Mouse (Mus musculus): ENCODE data around the gene Dpp8. TPM values are rescaled to one million over a fixed set of nuclear protein-coding genes. Genes with fewer than 3 reads are reported as not detected.

The Dpp8 gene
- polyA plus RNA-seq, 1 experiment from 2014 or later, result 14.9 TPM

DNA sequence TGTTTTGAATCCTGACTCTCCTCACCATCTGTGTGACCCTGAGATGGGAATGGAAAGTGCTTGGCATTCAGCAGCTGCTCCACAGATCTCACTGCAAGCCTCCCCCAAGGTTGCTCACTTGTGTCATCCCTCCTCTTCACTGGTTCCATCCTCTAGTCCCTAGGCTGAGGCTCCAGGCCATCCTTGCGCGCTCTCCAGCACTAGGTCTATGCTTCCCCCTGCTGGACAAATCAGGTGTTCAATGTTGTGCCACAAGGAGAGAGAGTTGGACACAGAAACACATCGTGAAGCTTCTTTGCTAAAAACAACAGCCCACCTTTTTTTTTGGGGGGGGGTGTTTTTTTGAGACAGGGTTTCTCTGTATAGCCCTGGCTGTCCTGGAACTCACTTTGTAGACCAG, 88.7 kb downstream of the Dpp8 start:
- Histone ChIP-seq H3K4me3 (ENCODE audit: low read depth, low read length) (no peak overlapping the region), H3K4me1 (replicated peaks; ENCODE audit: control insufficient read depth, insufficient read depth) (no peaks in the 10 kb centered on the region), H3K9ac (ENCODE audit: low read length) (no peak overlapping the region), H3K27ac (replicated peaks) (no peak overlapping the region), H3K9me3 (ENCODE audit: control insufficient read depth, low read length) (no peaks in the 10 kb centered on the region), H3K4me2 (replicated peaks; ENCODE audit: low read depth) (no peak overlapping the region), H3K27me3 (ENCODE audit: control insufficient read depth, insufficient read depth, low read length) (no peaks in the 10 kb centered on the region), H3K36me3 (ENCODE audit: control insufficient read depth, insufficient read depth, low read length) (0 out of 2 replicates have a peak, but pooled peaks cover 4% of the 10 kb centered on the region)
- DNase-seq (ENCODE audit: low spot score), result peak; percentile 78
- WGBS, result 18% methylated on average over 3 of the region's 3 CpGs
- ATAC-seq (ENCODE audit: low FRiP score, low TSS enrichment), result peak; percentile 69
- TF ChIP-seq CTCF (IDR thresholded peaks at IDR 0.05; ENCODE audit: low read depth) (peak; percentile 96), EP300 (optimal IDR thresholded peaks at IDR 0.05) (no peak)

DNA sequence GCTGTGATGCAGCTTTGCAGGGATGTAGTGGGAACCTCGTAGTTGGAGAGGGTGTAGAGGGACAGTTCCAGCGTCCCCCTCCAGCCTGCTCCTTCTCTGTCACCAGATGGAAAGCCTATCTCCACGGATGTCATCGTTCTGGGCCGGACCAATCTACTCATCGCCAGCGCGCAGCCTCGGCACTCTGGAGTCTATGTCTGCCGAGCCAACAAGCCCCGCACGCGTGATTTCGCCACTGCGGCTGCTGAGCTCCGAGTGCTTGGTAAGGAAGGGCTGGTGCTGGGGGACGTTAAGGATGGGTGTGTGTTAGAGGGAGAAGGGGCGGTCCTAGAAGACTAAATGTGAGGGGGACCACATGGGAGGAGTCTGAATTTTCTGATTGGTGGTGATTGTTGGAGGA, 90.3 kb downstream of the Dpp8 start:
- Histone ChIP-seq H3K27ac (replicated peaks) (no peak overlapping the region), H3K4me1 (replicated peaks; ENCODE audit: control insufficient read depth, insufficient read depth) (no peaks in the 10 kb centered on the region), H3K4me2 (replicated peaks; ENCODE audit: low read depth) (no peak overlapping the region), H3K4me3 (ENCODE audit: low read depth, low read length) (no peak overlapping the region), H3K36me3 (ENCODE audit: control insufficient read depth, insufficient read depth, low read length) (0 out of 2 replicates have a peak, but pooled peaks cover 4% of the 10 kb centered on the region), H3K9me3 (ENCODE audit: control insufficient read depth, low read length) (no peaks in the 10 kb centered on the region), H3K9ac (ENCODE audit: low read length) (no peak overlapping the region), H3K27me3 (ENCODE audit: control insufficient read depth, insufficient read depth, low read length) (no peaks in the 10 kb centered on the region)
- 50% methylated on average over 18 of the region's 18 CpGs for WGBS
- ATAC-seq (ENCODE audit: low FRiP score, low TSS enrichment), result no peak
- TF ChIP-seq CTCF (IDR thresholded peaks at IDR 0.05; ENCODE audit: low read depth) (no peak), EP300 (optimal IDR thresholded peaks at IDR 0.05) (no peak)
- no peak for DNase-seq (ENCODE audit: low spot score)

DNA sequence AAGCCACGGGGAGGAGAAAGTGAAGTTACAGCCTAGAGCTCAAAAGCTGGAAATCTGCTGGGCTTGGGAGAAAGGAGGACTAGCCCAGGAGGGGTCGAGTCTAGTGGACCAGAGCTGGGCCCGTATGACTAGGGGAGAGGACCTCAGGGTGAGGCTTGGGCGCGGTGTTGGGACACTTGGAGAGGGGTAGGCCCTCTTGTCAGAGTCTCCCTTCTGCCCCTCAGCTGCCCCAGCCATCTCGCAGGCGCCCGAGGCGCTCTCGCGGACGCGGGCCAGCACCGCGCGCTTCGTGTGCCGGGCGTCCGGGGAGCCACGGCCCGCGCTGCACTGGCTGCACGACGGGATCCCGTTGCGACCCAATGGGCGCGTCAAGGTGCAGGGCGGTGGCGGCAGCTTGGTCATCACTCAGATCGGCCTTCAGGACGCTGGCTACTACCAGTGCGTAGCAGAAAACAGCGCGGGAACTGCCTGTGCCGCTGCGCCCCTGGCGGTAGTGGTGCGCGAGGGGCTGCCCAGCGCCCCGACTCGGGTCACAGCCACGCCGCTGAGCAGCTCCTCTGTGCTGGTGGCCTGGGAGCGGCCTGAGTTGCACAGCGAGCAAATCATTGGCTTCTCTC, 91.4 kb downstream of the Dpp8 start:
- ATAC-seq (ENCODE audit: low FRiP score, low TSS enrichment) (peak; percentile 45; the same call in 1 of the 2 replicates), DNase-seq (ENCODE audit: low spot score) (peak; percentile 69)
- H3K36me3 ChIP-seq (ENCODE audit: control insufficient read depth, insufficient read depth, low read length), result 0 out of 2 replicates have a peak, but pooled peaks cover 4% of the 10 kb centered on the region
- 0 out of 2 replicates have a peak overlapping the region, but pooled peaks have one; percentile 12 for H3K4me3 ChIP-seq (ENCODE audit: low read depth, low read length)
- H3K27ac ChIP-seq (replicated peaks), result no peak overlapping the region
- H3K9me3 ChIP-seq (ENCODE audit: control insufficient read depth, low read length), result no peaks in the 10 kb centered on the region
- TF ChIP-seq EP300 (optimal IDR thresholded peaks at IDR 0.05) (no peak), CTCF (IDR thresholded peaks at IDR 0.05; ENCODE audit: low read depth) (peak; percentile 74)
- WGBS, result 27% methylated on average over 48 of the region's 48 CpGs
- H3K9ac ChIP-seq (ENCODE audit: low read length), result peak overlapping the region; percentile 9; the same call in 1 of the 2 replicates
- H3K4me2 ChIP-seq (replicated peaks; ENCODE audit: low read depth), result peak overlapping the region; percentile 51
- no peaks in the 10 kb centered on the region for H3K27me3 ChIP-seq (ENCODE audit: control insufficient read depth, insufficient read depth, low read length)
- H3K4me1 ChIP-seq (replicated peaks; ENCODE audit: control insufficient read depth, insufficient read depth), result no peaks in the 10 kb centered on the region

DNA sequence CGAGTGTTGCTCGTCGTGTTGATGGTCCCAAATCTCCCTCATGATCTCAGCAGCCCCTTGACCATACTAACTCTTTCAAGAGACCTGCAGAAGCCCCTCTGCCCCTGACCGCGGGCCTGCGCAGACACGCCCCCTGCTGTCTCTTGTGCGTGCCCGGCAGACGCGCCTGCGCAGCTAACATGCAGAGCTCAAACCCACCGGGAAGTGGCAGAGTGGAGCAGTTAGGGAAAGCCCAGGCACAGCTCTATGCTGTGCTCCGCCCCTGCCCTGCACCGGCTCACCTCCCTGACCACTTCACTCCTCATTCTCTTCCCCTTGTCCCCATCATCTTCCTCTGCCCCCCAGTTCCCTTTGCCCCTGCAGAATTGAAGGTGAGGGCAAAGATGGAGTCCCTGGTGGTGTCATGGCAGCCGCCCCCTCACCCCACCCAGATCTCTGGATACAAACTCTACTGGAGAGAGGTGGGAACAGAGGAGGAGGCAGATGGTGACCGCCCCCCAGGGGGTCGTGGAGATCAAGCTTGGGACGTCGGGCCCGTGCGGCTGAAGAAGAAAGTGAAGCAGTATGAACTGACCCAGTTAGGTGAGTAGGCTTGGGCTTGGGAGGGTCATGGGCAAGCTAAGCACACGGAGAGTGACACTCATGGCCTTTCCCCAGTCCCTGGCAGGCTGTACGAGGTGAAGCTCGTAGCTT, 96.1 kb downstream of the Dpp8 start:
- Histone ChIP-seq H3K9me3 (ENCODE audit: control insufficient read depth, low read length) (no peaks in the 10 kb centered on the region), H3K27ac (replicated peaks) (no peak overlapping the region), H3K4me1 (replicated peaks; ENCODE audit: control insufficient read depth, insufficient read depth) (no peaks in the 10 kb centered on the region), H3K36me3 (ENCODE audit: control insufficient read depth, insufficient read depth, low read length) (peaks cover 4% of the 10 kb centered on the region; the same call in 1 of the 2 replicates), H3K27me3 (ENCODE audit: control insufficient read depth, insufficient read depth, low read length) (no peaks in the 10 kb centered on the region), H3K4me3 (ENCODE audit: low read depth, low read length) (no peak overlapping the region), H3K4me2 (replicated peaks; ENCODE audit: low read depth) (no peak overlapping the region; the same call in 1 of the 2 replicates), H3K9ac (ENCODE audit: low read length) (no peak overlapping the region)
- WGBS, result 32% methylated on average over 25 of the region's 25 CpGs
- TF ChIP-seq CTCF (IDR thresholded peaks at IDR 0.05; ENCODE audit: low read depth) (peak; percentile 63), EP300 (optimal IDR thresholded peaks at IDR 0.05) (no peak)
- ATAC-seq (ENCODE audit: low FRiP score, low TSS enrichment) (peak; percentile 30; the same call in 1 of the 2 replicates), DNase-seq (ENCODE audit: low spot score) (peak; percentile 46)

DNA sequence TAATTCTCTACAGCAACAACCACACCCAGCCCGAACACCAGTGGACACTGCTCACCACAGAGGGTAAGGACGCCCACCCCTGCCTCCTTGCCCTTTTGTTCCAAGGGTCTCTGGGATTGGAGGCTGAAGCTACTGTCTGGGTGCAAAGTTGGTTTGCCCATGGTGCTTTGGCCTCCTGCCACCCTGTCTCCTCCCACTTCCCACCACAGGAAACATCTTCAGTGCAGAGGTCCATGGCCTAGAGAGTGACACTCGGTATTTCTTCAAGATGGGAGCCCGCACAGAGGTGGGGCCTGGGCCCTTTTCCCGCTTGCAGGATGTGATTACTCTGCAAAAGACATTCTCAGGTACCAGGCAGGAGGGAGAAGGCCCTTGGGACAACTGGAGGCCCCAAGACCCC, 99.5 kb downstream of the Dpp8 start:
- TF ChIP-seq EP300 (optimal IDR thresholded peaks at IDR 0.05) (no peak), CTCF (IDR thresholded peaks at IDR 0.05; ENCODE audit: low read depth) (no peak)
- Histone ChIP-seq H3K36me3 (ENCODE audit: control insufficient read depth, insufficient read depth, low read length) (peaks cover 9% of the 10 kb centered on the region; the same call in 1 of the 2 replicates), H3K4me1 (replicated peaks; ENCODE audit: control insufficient read depth, insufficient read depth) (no peaks in the 10 kb centered on the region), H3K4me3 (ENCODE audit: low read depth, low read length) (no peak overlapping the region), H3K9ac (ENCODE audit: low read length) (no peak overlapping the region), H3K27me3 (ENCODE audit: control insufficient read depth, insufficient read depth, low read length) (no peaks in the 10 kb centered on the region), H3K4me2 (replicated peaks; ENCODE audit: low read depth) (no peak overlapping the region), H3K9me3 (ENCODE audit: control insufficient read depth, low read length) (no peaks in the 10 kb centered on the region), H3K27ac (replicated peaks) (no peak overlapping the region)
- no peak for DNase-seq (ENCODE audit: low spot score)
- WGBS, result 80% methylated on average over 5 of the region's 5 CpGs
- ATAC-seq (ENCODE audit: low FRiP score, low TSS enrichment), result no peak

Other genes starting within 250 kb of the Dpp8 start
- gene Dennd4a, start 221.1 kb upstream of the Dpp8 start, polyA plus RNA-seq (2015; fragmentation: Nextera tagmentation; extraction: Ambion mirVana), result 2.9 and 4.0 TPM in 2 replicates
- 0.01 and 0.05 TPM in 2 replicates for gene Slc24a1, start 80.8 kb upstream of the Dpp8 start, polyA plus RNA-seq (2015; fragmentation: Nextera tagmentation; extraction: Ambion mirVana)
- gene Ints14, start 71.5 kb upstream of the Dpp8 start, polyA plus RNA-seq (2015; fragmentation: Nextera tagmentation; extraction: Ambion mirVana), result 25.0 and 25.8 TPM in 2 replicates
- gene Hacd3, start 10.7 kb upstream of the Dpp8 start, polyA plus RNA-seq (2015; fragmentation: Nextera tagmentation; extraction: Ambion mirVana), result 108 and 110 TPM in 2 replicates
- gene Igdcc4, start 69.1 kb downstream of the Dpp8 start, polyA plus RNA-seq (2015; fragmentation: Nextera tagmentation; extraction: Ambion mirVana), result 11.1 and 12.2 TPM in 2 replicates
- gene Igdcc3, start 108.8 kb downstream of the Dpp8 start, polyA plus RNA-seq (2015; fragmentation: Nextera tagmentation; extraction: Ambion mirVana), result 0.32 and 0.35 TPM in 2 replicates
- gene Parp16, start 162.9 kb downstream of the Dpp8 start, polyA plus RNA-seq (2015; fragmentation: Nextera tagmentation; extraction: Ambion mirVana), result 5.0 TPM in 2 replicates
- 0.61 and 0.79 TPM in 2 replicates for gene Cilp, start 232.8 kb downstream of the Dpp8 start, polyA plus RNA-seq (2015; fragmentation: Nextera tagmentation; extraction: Ambion mirVana)

Data from stomach, postnatal 0 days (tissue).